Mouse (Mus musculus) embryonic facial prominence, embryonic 14.5 days (tissue): ENCODE data around the gene Sri. TPM values are rescaled to one million over a fixed set of nuclear protein-coding genes. Genes with fewer than 3 reads are reported as not detected.

Experiments
- ATAC-seq: fragments of 200-750 bp; cut with Nextera tagmentation; 2 replicates; pipeline ENCODE4 v1.8.0; 2017; ENCODE audit warnings: low read depth, moderate number of reproducible peaks, moderate TSS enrichment
- DNase-seq: peaks from one replicate; pipeline ENCODE4 v3.0.0-alpha.2; 2015; ENCODE audit warnings: low spot score
- H3K27ac ChIP-seq: fragments of 300-500 bp; sonication (generic); replicated peaks from 2 replicates; pipeline ENCODE4 v1.5.1; 2014; ENCODE audit warnings: low read depth, mild to moderate bottlenecking, low read length, moderate library complexity
- H3K27me3 ChIP-seq: fragments of 300-500 bp; sonication (generic); replicated peaks from 2 replicates; pipeline ENCODE4 v1.6.1; 2014; ENCODE audit warnings: low read length; ENCODE audit not compliant: control insufficient read depth, insufficient read depth
- H3K36me3 ChIP-seq: fragments of 300-500 bp; sonication (generic); 2 replicates; pipeline ENCODE4 v1.6.1; 2014; ENCODE audit warnings: low read length, mixed read lengths; ENCODE audit not compliant: control insufficient read depth, insufficient read depth
- H3K4me1 ChIP-seq: fragments of 300-500 bp; sonication (generic); 2 replicates; pipeline ENCODE4 v1.6.1; 2014; ENCODE audit warnings: antibody characterized with exemption, low read length; ENCODE audit not compliant: control insufficient read depth, insufficient read depth
- H3K4me2 ChIP-seq: fragments of 300-500 bp; sonication (generic); 2 replicates; pipeline ENCODE4 v1.6.1; 2014; ENCODE audit warnings: low read depth, mild to moderate bottlenecking, low read length, moderate library complexity, mixed read lengths
- H3K4me3 ChIP-seq: fragments of 300-500 bp; sonication (generic); 2 replicates; pipeline ENCODE4 v1.5.1; 2014; ENCODE audit warnings: low read depth, mild to moderate bottlenecking, low read length
- H3K9ac ChIP-seq: fragments of 300-500 bp; sonication (generic); 2 replicates; pipeline ENCODE4 v1.6.1; 2014; ENCODE audit warnings: low read depth, mild to moderate bottlenecking, low read length, moderate library complexity, mixed read lengths
- H3K9me3 ChIP-seq: fragments of 300-500 bp; sonication (generic); 2 replicates; pipeline ENCODE4 v1.6.1; 2016; ENCODE audit warnings: low read length; ENCODE audit not compliant: control insufficient read depth
- WGBS: fragments of 180-500 bp; shearing (Covaris S2); extraction: QIAGEN DNeasy Blood & Tissue Kit; methylation state at CpG from one replicate; pipeline ENCODE4 v1.1.7; 2014; 5-methylcytosine and 5-hydroxymethylcytosine counted together
- polyA plus RNA-seq: library from polyadenylated mRNA; unstranded; fragments of >200 nt; fragmentation: Nextera tagmentation; extraction: Ambion mirVana; gene quantifications from 2 replicates; pipeline ENCODE4 v1.2.1, GENCODE M21; 2014

The Sri gene
- polyA plus RNA-seq, 1 experiment from 2014 or later: 241 TPM

DNA sequence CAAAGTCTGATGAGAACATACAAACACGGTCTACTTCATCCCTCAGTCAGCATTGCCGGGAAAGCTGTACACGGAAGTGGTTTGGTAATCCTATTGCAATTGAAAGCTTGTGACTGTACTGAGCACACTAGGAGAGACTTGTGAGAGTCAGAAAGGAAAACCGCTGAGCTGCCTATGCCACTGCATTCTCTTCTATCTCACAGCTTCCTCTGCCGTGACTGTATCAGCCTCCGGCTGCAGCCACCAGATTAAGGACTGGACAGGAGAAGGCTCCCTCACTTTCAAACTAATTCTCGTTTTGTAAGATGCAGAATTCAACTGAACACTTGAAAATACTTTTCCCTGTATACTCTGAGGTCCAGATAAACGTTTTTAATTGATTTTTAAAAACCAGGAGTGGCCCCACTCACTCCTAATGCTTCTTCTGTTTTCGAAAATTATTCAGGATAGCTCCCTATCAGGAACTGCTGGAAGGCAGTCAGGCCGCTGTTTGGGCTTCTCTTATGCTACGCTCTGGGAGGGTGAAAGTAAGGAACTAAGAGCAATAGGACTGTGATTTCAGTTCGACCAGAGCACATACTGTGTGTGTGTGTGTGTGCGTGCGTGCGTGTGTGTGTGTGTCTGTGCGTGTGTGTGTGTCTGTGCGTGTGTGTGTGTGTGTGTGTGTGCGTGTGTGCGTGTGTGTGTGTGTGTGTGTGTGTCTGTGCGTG, 37.1 kb downstream of the Sri start:
- no peaks in the 10 kb centered on the region for H3K4me1 ChIP-seq
- 71% methylated on average over 20 of the region's 20 CpGs for WGBS
- H3K4me2 ChIP-seq: no peak overlapping the region
- DNase-seq (no peak), ATAC-seq (no peak)
- no peak overlapping the region for H3K9ac ChIP-seq
- H3K27ac ChIP-seq: no peak overlapping the region
- H3K27me3 ChIP-seq: no peaks in the 10 kb centered on the region
- H3K36me3 ChIP-seq: no peaks in the 10 kb centered on the region
- no peak overlapping the region for H3K4me3 ChIP-seq
- no peaks in the 10 kb centered on the region for H3K9me3 ChIP-seq

DNA sequence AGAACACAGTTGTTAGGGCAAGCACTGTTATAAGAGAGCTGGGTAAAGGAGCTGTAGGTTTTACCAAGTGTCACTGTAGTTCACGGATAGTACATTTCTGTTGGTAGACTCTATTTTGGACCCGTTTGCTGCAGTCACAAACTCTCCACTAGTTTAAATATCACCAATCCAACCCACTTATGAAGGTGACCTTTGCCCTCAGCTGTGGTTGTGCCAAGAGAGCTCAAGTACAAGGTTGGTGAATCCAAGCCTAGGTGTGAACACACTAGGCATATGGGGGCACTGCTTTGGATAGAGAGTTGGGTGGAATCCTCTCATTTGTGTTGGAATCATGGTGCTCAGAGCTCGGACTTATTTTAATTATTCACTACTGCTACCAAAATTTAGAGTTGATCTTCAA, 39.8 kb downstream of the Sri start:
- H3K9ac ChIP-seq: no peak overlapping the region
- WGBS: 90% methylated on average over 3 of the region's 3 CpGs
- no peaks in the 10 kb centered on the region for H3K4me1 ChIP-seq
- DNase-seq: no peak
- H3K36me3 ChIP-seq: no peaks in the 10 kb centered on the region
- no peaks in the 10 kb centered on the region for H3K9me3 ChIP-seq
- H3K4me3 ChIP-seq: no peak overlapping the region
- no peak overlapping the region for H3K27ac ChIP-seq
- no peak overlapping the region for H3K4me2 ChIP-seq
- H3K27me3 ChIP-seq: no peaks in the 10 kb centered on the region
- no peak for ATAC-seq

DNA sequence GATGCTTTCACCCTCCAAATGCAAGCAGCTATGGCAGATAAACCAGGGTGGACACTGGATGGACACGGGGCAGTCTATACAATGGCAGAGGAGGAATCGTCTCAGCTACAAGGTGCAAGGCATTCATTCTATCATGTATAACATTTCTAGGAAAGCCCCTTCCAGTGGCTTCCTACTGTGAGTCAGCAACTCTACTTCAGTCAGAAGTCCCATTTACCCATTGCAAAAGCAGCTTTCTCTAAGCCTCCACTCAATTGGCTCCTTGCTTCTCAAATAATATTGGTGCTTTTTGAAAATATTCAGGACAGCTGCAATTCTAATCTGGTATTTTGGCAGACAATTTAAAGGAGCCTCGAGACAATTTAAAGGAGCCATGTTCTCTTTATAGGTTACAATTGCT, 42.3 kb downstream of the Sri start:
- no peak overlapping the region for H3K27ac ChIP-seq
- no peak overlapping the region for H3K9ac ChIP-seq
- no peak overlapping the region for H3K4me3 ChIP-seq
- ATAC-seq (no peak), DNase-seq (no peak)
- no peaks in the 10 kb centered on the region for H3K9me3 ChIP-seq
- H3K4me1 ChIP-seq: no peaks in the 10 kb centered on the region
- WGBS: 84% methylated on average over 3 of the region's 3 CpGs
- no peaks in the 10 kb centered on the region for H3K27me3 ChIP-seq
- H3K36me3 ChIP-seq: no peaks in the 10 kb centered on the region
- no peak overlapping the region for H3K4me2 ChIP-seq

DNA sequence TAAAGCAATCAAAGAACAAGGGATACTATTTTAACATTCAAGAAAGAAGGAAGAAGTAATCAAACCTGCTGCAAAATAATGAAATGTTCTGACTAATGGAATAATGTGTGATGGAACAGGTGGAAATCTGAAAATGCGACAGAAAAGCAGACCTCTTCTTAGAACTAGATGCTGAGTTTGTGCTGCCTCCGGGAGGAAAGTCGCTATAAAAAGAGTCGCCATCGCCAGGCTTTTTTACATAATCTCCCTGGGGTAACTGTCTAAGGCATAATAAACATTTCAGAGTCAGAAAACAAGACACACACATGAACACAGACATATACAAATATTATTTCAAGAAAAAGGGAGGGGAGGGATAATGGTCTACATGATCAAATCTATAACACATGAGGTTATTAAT, 49.0 kb downstream of the Sri start:
- ATAC-seq (no peak), DNase-seq (no peak)
- H3K27me3 ChIP-seq: no peaks in the 10 kb centered on the region
- no peak overlapping the region for H3K4me3 ChIP-seq
- no peak overlapping the region for H3K9ac ChIP-seq
- no peaks in the 10 kb centered on the region for H3K9me3 ChIP-seq
- 56% methylated on average over 5 of the region's 5 CpGs for WGBS
- no peaks in the 10 kb centered on the region for H3K4me1 ChIP-seq
- H3K36me3 ChIP-seq: no peaks in the 10 kb centered on the region
- no peak overlapping the region for H3K27ac ChIP-seq
- no peak overlapping the region for H3K4me2 ChIP-seq

DNA sequence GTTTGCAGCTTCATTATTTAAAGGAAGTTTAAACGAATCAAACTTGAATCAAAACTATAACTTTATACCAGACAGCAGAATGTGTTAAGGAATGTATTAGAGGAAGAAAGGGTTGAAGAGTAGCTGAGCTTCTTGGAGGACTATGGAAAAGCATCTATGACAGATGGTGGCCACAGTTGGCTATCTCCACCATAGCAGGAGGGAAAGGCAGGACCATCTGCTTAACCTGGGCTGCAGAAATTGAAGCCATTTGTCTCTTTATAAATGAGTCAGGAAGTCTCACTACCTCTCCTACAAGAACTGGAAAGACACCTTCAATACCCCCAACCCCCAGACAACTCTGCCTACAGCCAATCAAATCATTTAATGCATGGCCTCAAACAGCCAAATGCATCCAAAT, 49.8 kb downstream of the Sri start:
- Histone ChIP-seq H3K27me3 (no peaks in the 10 kb centered on the region), H3K9me3 (no peaks in the 10 kb centered on the region)
- WGBS: 71% methylated on average over 1 of the region's 1 CpGs

DNA sequence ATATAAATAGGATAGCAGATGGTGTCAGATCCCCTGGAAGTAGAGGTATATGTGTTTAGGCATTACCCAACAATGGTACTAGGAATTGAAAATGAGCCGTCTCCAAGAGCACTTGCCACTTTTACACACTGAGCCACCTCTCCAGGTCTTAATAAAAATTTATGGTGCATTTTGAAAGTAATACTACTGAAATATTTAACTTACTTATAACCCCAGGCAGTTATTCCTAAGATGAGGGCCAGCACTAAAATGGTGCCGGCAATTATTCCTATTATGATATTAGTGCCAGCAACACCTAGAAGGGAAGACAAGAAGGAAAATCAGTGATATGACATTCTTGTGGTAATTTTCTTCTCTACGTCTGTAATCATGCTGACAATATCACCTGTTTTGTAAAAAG, 65.8 kb downstream of the Sri start:
- no peaks in the 10 kb centered on the region for H3K36me3 ChIP-seq
- WGBS: 89% methylated on average over 3 of the region's 3 CpGs
- no peak for DNase-seq
- no peak overlapping the region for H3K4me2 ChIP-seq
- no peak overlapping the region for H3K4me3 ChIP-seq
- no peaks in the 10 kb centered on the region for H3K4me1 ChIP-seq
- no peak overlapping the region for H3K27ac ChIP-seq
- H3K9ac ChIP-seq: no peak overlapping the region
- ATAC-seq: no peak
- no peaks in the 10 kb centered on the region for H3K27me3 ChIP-seq
- H3K9me3 ChIP-seq: no peaks in the 10 kb centered on the region

More for the DNA sequence above, 49.8 kb downstream of the Sri start:
- Histone ChIP-seq H3K4me2 (no peak overlapping the region), H3K9ac (no peak overlapping the region), H3K36me3 (no peaks in the 10 kb centered on the region), H3K4me3 (no peak overlapping the region), H3K27ac (no peak overlapping the region), H3K4me1 (no peaks in the 10 kb centered on the region)
- DNase-seq (no peak), ATAC-seq (no peak)

DNA sequence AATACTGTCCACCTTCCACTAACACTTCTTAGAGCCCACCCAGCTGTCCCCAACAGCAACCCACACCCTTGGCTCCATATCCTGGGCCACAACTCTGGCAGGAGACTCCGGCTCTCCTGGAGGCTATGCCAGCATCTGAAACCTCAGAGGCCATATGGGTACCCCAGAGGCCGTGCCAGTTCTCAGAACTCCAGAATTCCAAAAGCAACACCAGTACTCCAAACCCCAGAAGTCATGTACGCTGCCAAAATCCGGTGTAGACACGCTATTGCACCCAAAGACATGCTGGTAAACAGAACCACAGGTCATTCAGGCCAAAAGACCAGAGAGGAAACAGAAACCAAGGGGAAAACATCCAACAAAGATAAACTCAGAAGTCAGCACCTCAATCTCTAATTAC, 66.4 kb downstream of the Sri start:
- no peaks in the 10 kb centered on the region for H3K9me3 ChIP-seq
- H3K4me2 ChIP-seq: no peak overlapping the region
- no peaks in the 10 kb centered on the region for H3K4me1 ChIP-seq
- H3K27me3 ChIP-seq: no peaks in the 10 kb centered on the region
- WGBS: 88% methylated on average over 5 of the region's 5 CpGs
- no peak overlapping the region for H3K27ac ChIP-seq
- no peak overlapping the region for H3K4me3 ChIP-seq
- DNase-seq (no peak), ATAC-seq (no peak)
- no peak overlapping the region for H3K9ac ChIP-seq
- H3K36me3 ChIP-seq: no peaks in the 10 kb centered on the region

DNA sequence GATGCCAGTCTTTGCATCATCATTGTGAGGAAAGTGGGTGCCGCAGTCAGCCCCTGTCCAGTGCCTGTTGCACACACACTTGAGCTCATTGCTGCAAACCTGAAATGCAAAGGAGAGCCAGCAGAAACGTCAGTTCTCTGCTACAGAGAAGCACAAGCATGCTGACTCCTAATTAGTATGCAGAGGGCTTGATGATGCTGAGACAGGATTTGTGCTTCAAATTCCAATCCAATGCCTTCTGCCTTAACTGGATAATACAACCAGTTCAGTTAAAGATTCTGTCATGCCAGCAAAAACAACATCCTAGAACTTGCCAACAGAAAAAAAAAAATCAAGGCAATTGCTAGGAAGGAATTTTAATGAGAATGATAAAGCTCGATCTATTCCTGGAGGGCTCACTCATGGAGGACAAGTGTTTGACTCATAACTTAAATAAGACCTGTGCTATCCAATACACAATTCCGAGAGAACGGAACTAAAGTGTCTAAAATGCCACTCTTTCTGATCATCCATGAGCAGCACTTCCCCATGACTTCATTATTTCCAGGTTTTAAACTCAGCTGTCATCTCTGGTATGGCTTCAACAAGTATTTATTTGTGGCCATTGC, 70.8 kb downstream of the Sri start:
- H3K4me3 ChIP-seq: no peak overlapping the region
- no peak overlapping the region for H3K27ac ChIP-seq
- 75% methylated on average over 5 of the region's 5 CpGs for WGBS
- H3K9me3 ChIP-seq: no peaks in the 10 kb centered on the region
- DNase-seq (no peak), ATAC-seq (no peak)
- H3K4me2 ChIP-seq: no peak overlapping the region
- no peaks in the 10 kb centered on the region for H3K4me1 ChIP-seq
- H3K9ac ChIP-seq: no peak overlapping the region
- H3K36me3 ChIP-seq: no peaks in the 10 kb centered on the region
- no peaks in the 10 kb centered on the region for H3K27me3 ChIP-seq
